Mouse (Mus musculus) kidney, postnatal 36 days (tissue): ENCODE measurements at regions not wholly inside any gene's neighbourhood (a gene's known extent, or its start where the extent isn't known, plus 50 kb on each side); places are given as distances from the start of the nearest gene placed in this dataset.

Source experiments
- DNase-seq, 2 experiments: peaks; one replicate each; pipeline ENCODE4 v3.0.0; 2021 to 2022; ENCODE audit warnings: mixed read lengths in 2 of 2

GRCm38 (mm10) chr14:103764047-103764446 lies 80.2 kb downstream of the Ednrb start:
- DNase-seq: no peak

- DNase-seq: no peak
These were observed 80.8 kb downstream of the Ednrb start for GRCm38 (mm10) chr14:103763216-103764031.

DNA sequence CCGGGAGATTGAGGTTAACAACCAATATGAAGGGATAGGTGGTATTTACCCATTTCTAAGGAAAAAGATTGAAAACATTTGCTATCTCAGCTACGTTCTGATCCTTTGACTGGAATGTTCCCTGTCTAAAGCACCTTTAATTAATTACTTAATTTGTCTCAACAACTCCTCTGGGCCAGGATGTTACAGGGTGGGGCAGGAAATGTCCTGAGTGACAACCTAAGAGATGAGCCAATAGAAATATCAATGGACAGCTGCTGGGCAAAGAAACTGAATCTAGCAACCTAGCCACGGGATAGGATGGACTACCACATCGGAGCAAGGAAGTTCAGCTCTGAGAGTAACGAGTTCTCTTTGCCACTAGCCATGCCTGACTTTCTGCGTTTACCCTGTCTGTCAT lies 84.8 kb downstream of the Ednrb start:
- DNase-seq: peak; percentile 13 to 58
